Mouse (Mus musculus): ENCODE measurements around the gene Mapk13. TPM values are rescaled to one million over a fixed set of nuclear protein-coding genes. Genes with fewer than 3 reads are reported as not detected.
"Not testable (repeated sequence)": the region's sequence is repeated elsewhere in the genome, so short reads cannot be mapped to it uniquely, and the experiment has no call there.

Mapk13 gene
- polyA plus RNA-seq, 1 experiment from 2014 or later: 4.9 TPM

DNA sequence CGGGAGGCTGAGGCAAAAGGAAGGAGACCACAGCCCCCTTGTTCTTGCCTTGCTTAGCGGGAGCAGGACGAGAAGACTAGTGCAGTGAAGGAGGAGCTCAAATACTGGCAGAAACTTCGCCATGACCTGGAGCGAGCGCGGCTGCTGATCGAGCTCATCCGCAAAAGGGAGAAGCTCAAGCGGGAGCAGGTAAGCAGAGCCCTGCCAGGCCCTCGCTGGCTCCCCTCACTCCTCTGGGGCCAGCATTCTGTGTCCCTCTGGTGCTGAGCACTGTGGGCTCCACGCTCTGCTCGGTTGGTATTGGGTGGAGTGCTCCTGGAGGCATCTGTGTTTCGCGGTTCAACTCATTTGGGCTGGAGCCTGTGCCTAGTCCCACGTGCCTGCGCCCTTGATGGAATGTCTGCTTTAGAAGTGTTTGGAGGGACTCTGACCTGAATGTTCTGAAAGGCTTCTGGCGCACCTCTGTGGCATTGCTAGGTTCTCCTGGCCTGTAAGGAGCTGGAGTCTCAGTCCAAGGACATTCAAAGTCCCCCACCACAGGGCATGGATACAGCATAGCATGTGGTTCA is 45.5 kb downstream of the Mapk13 start:
- Histone ChIP-seq H3K27ac (replicated peaks; ENCODE audit: low read depth, low read length) (no peak overlapping the region), H3K27me3 (ENCODE audit: control insufficient read depth, insufficient read depth, low read length) (no peaks in the 10 kb centered on the region), H3K4me2 (ENCODE audit: low read depth, severe bottlenecking) (no peak overlapping the region), H3K36me3 (ENCODE audit: control insufficient read depth, insufficient read depth, low read length) (peaks cover 43% of the 10 kb centered on the region; the same call in 1 of the 2 replicates), H3K4me1 (ENCODE audit: control insufficient read depth, insufficient read depth, low read length) (no peaks in the 10 kb centered on the region), H3K9ac (ENCODE audit: low read length) (no peak overlapping the region), H3K9me3 (ENCODE audit: control insufficient read depth, low read length) (no peaks in the 10 kb centered on the region), H3K4me3 (ENCODE audit: low read depth, low read length) (no peak overlapping the region)
- DNase-seq (ENCODE audit: low spot score): no peak
- 92% methylated on average over 18 of the region's 18 CpGs for WGBS
- ATAC-seq (ENCODE audit: insufficient number of reproducible peaks, low FRiP score, low TSS enrichment, low read depth): no peak

DNA sequence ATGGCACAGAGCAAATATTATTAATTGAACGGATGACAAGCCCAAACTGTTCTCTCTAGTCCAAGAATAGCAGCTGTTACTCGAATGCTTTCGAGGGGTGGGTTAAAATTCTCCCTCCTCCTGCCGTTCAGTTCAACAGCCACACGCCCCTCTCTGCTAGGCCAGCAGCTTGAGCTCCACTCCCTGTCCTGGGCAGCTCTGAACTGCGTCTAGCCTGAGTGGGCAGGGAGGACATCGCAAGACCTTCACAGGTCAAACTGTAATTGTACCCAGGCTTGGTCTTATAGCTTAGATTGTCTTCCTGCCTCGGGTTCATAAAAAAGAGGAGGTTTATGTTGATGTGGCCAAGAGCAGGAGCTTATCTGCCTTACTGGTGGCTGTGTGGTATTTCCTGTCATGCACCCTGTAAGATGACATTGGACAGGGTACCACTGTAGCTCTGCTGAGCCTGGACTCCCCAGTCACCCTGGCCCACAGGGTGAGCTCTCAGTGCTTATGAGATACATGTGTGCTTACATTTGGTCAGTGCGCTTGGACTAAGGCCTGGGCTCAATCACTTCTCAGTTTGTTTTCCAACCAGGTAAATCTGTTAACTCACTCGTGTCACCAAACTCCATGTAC is 46.4 kb downstream of the Mapk13 start:
- H3K4me2 ChIP-seq (ENCODE audit: low read depth, severe bottlenecking): no peak overlapping the region
- no peak overlapping the region for H3K9ac ChIP-seq (ENCODE audit: low read length)
- H3K9me3 ChIP-seq (ENCODE audit: control insufficient read depth, low read length): no peaks in the 10 kb centered on the region
- no peak overlapping the region for H3K27ac ChIP-seq (replicated peaks; ENCODE audit: low read depth, low read length)
- H3K4me1 ChIP-seq (ENCODE audit: control insufficient read depth, insufficient read depth, low read length): no peaks in the 10 kb centered on the region
- no peak for ATAC-seq (ENCODE audit: insufficient number of reproducible peaks, low FRiP score, low TSS enrichment, low read depth)
- H3K36me3 ChIP-seq (ENCODE audit: control insufficient read depth, insufficient read depth, low read length): peaks cover 37% of the 10 kb centered on the region; the same call in 1 of the 2 replicates
- 87% methylated on average over 10 of the region's 10 CpGs for WGBS
- H3K4me3 ChIP-seq (ENCODE audit: low read depth, low read length): no peak overlapping the region
- no peaks in the 10 kb centered on the region for H3K27me3 ChIP-seq (ENCODE audit: control insufficient read depth, insufficient read depth, low read length)
- DNase-seq (ENCODE audit: low spot score): no peak

DNA sequence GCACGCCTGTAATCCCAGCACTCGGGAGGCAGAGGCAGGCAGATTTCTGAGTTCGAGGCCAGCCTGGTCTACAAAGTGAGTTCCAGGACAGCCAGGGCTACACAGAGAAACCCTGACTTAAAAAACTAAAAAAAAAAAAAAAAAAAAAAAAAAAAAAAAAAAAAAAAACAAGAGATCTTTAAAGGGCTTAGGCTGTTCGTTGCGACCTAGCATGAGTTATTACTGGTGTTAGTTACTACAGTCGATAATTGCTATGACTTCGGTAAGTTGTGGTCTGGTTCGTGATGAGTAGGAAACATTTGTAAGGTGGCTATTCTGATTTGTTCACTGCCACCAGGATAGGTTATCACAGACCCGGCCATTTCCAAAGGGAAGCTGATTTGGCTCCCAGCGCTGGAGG is 47.2 kb downstream of the Mapk13 start:
- H3K27ac ChIP-seq (replicated peaks; ENCODE audit: low read depth, low read length); DNase-seq (ENCODE audit: low spot score); H3K9ac ChIP-seq (ENCODE audit: low read length); ATAC-seq (ENCODE audit: insufficient number of reproducible peaks, low FRiP score, low TSS enrichment, low read depth); H3K27me3 ChIP-seq (ENCODE audit: control insufficient read depth, insufficient read depth, low read length); H3K4me2 ChIP-seq (ENCODE audit: low read depth, severe bottlenecking); H3K4me3 ChIP-seq (ENCODE audit: low read depth, low read length); H3K4me1 ChIP-seq (ENCODE audit: control insufficient read depth, insufficient read depth, low read length); H3K9me3 ChIP-seq (ENCODE audit: control insufficient read depth, low read length): not testable (repeated sequence)
- WGBS: 92% methylated on average over 10 of the region's 10 CpGs
- H3K36me3 ChIP-seq (ENCODE audit: control insufficient read depth, insufficient read depth, low read length): peaks cover 36% of the 10 kb centered on the region; the same call in 1 of the 2 replicates

DNA sequence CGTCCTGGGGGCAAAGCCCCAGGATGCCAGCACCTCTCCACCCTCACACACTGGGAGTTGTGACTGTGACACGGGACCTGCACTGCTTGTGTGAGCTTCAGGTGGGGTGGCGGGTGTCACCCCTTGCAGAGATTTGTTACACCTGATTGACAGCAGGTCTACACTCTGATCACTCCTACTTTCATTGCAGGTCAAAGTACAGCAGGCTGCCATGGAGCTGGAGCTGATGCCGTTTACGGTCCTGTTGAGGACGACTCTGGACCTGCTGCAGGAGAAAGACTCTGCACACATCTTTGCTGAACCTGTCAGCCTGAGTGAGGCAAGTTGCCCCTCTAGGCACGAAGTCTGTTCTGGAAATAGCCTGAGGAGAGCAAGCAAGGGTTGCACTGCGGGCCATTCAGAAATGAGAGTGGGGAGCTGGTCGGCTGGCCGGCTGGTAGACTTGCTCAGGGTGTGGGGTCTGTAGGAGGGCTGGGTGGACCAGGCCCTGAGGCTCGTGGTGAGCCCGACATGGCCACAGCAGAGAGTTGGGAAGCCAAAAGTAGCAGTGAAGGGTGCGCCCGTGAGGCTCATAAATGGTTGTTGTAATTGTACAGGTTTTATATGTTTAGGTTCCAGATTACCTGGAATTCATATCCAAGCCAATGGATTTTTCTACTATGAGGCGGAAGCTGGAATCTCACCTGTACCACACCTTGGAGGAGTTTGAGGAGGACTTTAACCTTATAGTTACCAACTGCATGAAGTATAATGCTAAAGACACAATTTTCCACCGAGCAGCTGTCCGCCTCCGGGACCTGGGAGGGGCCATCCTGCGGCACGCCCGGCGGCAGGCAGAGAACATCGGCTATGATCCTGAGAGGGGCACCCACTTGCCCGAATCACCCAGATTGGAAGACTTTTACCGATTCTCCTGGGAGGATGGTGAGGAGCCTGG is 48.0 kb downstream of the Mapk13 start:
- Histone ChIP-seq H3K4me3 (ENCODE audit: low read depth, low read length) (no peak overlapping the region), H3K9ac (ENCODE audit: low read length) (no peak overlapping the region), H3K27me3 (ENCODE audit: control insufficient read depth, insufficient read depth, low read length) (no peaks in the 10 kb centered on the region), H3K4me1 (ENCODE audit: control insufficient read depth, insufficient read depth, low read length) (no peaks in the 10 kb centered on the region), H3K27ac (replicated peaks; ENCODE audit: low read depth, low read length) (no peak overlapping the region), H3K9me3 (ENCODE audit: control insufficient read depth, low read length) (no peaks in the 10 kb centered on the region), H3K36me3 (ENCODE audit: control insufficient read depth, insufficient read depth, low read length) (peaks cover 42% of the 10 kb centered on the region), H3K4me2 (ENCODE audit: low read depth, severe bottlenecking) (no peak overlapping the region)
- WGBS: 95% methylated on average over 25 of the region's 25 CpGs
- ATAC-seq (ENCODE audit: insufficient number of reproducible peaks, low FRiP score, low TSS enrichment, low read depth): no peak
- no peak for DNase-seq (ENCODE audit: low spot score)

DNA sequence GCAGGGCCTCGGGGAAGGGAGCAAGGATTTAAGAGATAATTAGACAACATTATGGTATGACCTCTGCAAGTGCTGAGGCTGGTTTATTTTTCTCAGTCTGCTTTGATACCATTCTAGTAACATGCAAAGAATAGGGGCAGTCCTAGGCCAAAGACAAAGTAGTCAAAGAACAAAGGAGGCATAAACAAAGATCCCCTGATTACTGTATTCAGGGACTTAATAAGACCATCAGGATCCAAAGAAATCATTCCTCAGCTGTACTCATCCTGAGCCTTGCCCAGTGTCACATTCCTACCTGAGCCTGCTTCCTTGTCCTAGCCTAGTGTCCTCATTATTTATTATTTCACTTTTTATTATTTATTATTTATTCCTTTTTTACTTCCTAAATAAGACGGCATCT is 51.1 kb downstream of the Mapk13 start:
- H3K4me2 ChIP-seq (ENCODE audit: low read depth, severe bottlenecking): no peak overlapping the region
- ATAC-seq (ENCODE audit: insufficient number of reproducible peaks, low FRiP score, low TSS enrichment, low read depth): no peak
- H3K9me3 ChIP-seq (ENCODE audit: control insufficient read depth, low read length): no peaks in the 10 kb centered on the region
- no peaks in the 10 kb centered on the region for H3K27me3 ChIP-seq (ENCODE audit: control insufficient read depth, insufficient read depth, low read length)
- H3K27ac ChIP-seq (replicated peaks; ENCODE audit: low read depth, low read length): no peak overlapping the region
- no peak overlapping the region for H3K9ac ChIP-seq (ENCODE audit: low read length)
- no peak overlapping the region for H3K4me3 ChIP-seq (ENCODE audit: low read depth, low read length)
- peaks cover 51% of the 10 kb centered on the region for H3K36me3 ChIP-seq (ENCODE audit: control insufficient read depth, insufficient read depth, low read length)
- DNase-seq (ENCODE audit: low spot score): no peak
- 91% methylated on average over 2 of the region's 2 CpGs for WGBS
- no peaks in the 10 kb centered on the region for H3K4me1 ChIP-seq (ENCODE audit: control insufficient read depth, insufficient read depth, low read length)

DNA sequence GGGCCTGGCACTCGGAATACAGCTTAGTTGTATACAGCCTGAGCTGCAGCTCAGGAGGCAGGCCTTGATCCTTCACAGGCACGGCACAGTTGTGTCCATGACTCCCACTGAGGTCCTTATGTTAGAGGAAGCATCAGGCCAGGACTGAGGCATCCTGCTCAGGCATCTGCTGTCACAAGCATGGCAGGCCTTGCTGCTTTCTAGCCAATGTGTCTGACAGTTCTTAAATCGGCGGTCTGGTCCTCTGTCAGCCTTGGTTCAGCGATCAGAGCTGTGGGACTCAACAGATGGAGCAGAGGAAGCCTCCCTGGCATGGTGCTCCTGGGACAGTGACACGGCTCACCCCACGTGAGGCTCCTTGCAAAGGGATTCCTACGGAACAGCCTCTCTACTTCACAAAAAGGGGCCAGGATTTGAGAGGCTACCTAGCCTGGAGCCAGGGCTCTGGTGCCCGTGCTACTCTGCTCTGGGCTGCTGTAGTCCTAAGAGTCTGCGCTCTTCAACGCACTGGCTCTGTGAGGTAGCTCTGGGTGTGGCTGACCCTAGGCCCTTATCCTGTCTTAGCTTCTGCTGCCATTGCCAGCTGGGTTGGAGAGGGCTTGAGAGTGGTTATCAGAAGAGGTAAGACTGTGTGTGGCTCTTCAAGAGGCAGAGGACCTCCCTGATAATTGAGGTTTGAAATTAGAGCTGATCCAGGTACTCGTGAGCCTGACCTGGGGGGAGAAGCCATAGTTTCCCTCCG is 54.1 kb downstream of the Mapk13 start:
- Histone ChIP-seq H3K4me1 (ENCODE audit: control insufficient read depth, insufficient read depth, low read length) (no peaks in the 10 kb centered on the region), H3K4me3 (ENCODE audit: low read depth, low read length) (no peak overlapping the region), H3K27me3 (ENCODE audit: control insufficient read depth, insufficient read depth, low read length) (no peaks in the 10 kb centered on the region), H3K27ac (replicated peaks; ENCODE audit: low read depth, low read length) (no peak overlapping the region), H3K36me3 (ENCODE audit: control insufficient read depth, insufficient read depth, low read length) (peaks cover 49% of the 10 kb centered on the region), H3K9ac (ENCODE audit: low read length) (no peak overlapping the region), H3K4me2 (ENCODE audit: low read depth, severe bottlenecking) (no peak overlapping the region; the same call in 1 of the 2 replicates), H3K9me3 (ENCODE audit: control insufficient read depth, low read length) (no peaks in the 10 kb centered on the region)
- 91% methylated on average over 13 of the region's 13 CpGs for WGBS
- no peak for DNase-seq (ENCODE audit: low spot score)
- ATAC-seq (ENCODE audit: insufficient number of reproducible peaks, low FRiP score, low TSS enrichment, low read depth): no peak

DNA sequence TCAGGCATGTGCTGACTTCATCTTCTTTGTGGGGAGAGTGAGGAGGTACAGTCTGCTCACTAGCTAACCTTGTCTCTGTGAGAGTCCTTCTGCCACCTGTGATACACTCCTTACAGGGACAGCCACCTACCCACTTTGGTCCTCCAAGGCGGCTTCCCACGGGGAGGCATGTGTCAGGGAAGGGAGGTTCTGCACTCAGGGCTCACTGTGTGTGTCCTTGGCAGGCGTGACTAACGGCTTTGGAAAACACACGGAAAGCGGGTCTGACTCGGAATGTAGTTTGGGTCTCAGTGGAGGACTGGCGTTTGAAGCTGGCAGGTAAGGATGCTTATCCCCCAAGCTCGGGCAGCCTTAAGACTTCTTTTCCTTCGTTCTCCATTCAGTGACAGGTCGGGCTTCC is 54.7 kb downstream of the Mapk13 start:
- peaks cover 45% of the 10 kb centered on the region for H3K36me3 ChIP-seq (ENCODE audit: control insufficient read depth, insufficient read depth, low read length)
- no peak overlapping the region; the same call in 1 of the 2 replicates for H3K4me2 ChIP-seq (ENCODE audit: low read depth, severe bottlenecking)
- ATAC-seq (ENCODE audit: insufficient number of reproducible peaks, low FRiP score, low TSS enrichment, low read depth) (no peak), DNase-seq (ENCODE audit: low spot score) (no peak)
- WGBS: 87% methylated on average over 11 of the region's 11 CpGs
- H3K9ac ChIP-seq (ENCODE audit: low read length): no peak overlapping the region
- no peak overlapping the region for H3K27ac ChIP-seq (replicated peaks; ENCODE audit: low read depth, low read length)
- no peak overlapping the region for H3K4me3 ChIP-seq (ENCODE audit: low read depth, low read length)
- H3K4me1 ChIP-seq (ENCODE audit: control insufficient read depth, insufficient read depth, low read length): no peaks in the 10 kb centered on the region
- no peaks in the 10 kb centered on the region for H3K9me3 ChIP-seq (ENCODE audit: control insufficient read depth, low read length)
- H3K27me3 ChIP-seq (ENCODE audit: control insufficient read depth, insufficient read depth, low read length): no peaks in the 10 kb centered on the region

DNA sequence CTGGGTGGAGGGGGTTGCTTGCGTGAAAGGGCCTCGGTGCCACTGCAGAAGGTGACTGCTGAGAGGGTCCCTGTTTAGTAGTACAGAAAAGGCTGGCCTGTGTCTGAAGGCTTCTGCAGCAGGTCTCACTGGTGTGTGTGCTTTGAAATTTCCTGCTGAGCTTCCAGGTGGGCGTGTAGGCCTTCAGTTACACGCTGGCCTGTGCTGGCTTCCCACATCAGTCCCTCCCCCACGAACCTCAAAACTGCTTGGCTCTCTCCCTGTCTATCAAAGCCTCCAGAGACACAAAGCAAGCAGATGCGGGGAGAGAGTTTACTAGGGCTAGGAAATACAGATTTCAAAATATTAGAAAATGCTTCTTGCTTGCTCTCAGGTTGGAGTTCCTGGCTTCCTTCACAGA is 55.8 kb downstream of the Mapk13 start:
- H3K27ac ChIP-seq (replicated peaks; ENCODE audit: low read depth, low read length): no peak overlapping the region
- WGBS: 86% methylated on average over 6 of the region's 6 CpGs
- H3K27me3 ChIP-seq (ENCODE audit: control insufficient read depth, insufficient read depth, low read length): no peaks in the 10 kb centered on the region
- no peak overlapping the region for H3K4me2 ChIP-seq (ENCODE audit: low read depth, severe bottlenecking)
- DNase-seq (ENCODE audit: low spot score): no peak
- no peak overlapping the region for H3K4me3 ChIP-seq (ENCODE audit: low read depth, low read length)
- H3K36me3 ChIP-seq (ENCODE audit: control insufficient read depth, insufficient read depth, low read length): peaks cover 40% of the 10 kb centered on the region
- H3K9ac ChIP-seq (ENCODE audit: low read length): no peak overlapping the region
- ATAC-seq (ENCODE audit: insufficient number of reproducible peaks, low FRiP score, low TSS enrichment, low read depth): no peak
- H3K4me1 ChIP-seq (ENCODE audit: control insufficient read depth, insufficient read depth, low read length): no peaks in the 10 kb centered on the region
- H3K9me3 ChIP-seq (ENCODE audit: control insufficient read depth, low read length): no peaks in the 10 kb centered on the region
